Mouse (Mus musculus): ENCODE results near the gene Tmem42. TPM values are rescaled to one million over a fixed set of nuclear protein-coding genes. Genes with fewer than 3 reads are reported as not detected.

Tmem42 gene
- polyA plus RNA-seq, 1 experiment from 2014 or later = 28.5 TPM

DNA sequence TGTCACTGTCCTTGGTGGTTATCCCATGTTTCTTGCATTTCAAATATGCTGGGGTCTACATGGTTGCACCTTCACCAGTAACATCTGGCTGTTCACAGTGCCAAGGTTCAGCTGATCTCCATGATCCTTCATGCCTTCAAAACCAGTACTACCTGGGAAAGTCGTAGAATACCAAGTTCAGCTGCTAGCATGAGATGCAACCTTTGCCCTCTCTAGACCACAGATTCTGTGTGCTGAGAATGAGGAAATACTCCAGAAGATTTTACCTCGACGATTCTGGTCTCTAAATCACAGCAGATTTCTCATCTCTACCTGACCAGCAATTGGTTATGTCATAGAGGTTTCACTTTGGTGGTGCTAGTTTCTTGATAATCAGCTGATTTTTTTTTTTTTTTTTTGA lies 39.0 kb downstream of the Tmem42 start:
- Histone ChIP-seq H3K4me1 (no peaks in the 10 kb centered on the region), H3K36me3 (no peaks in the 10 kb centered on the region), H3K9ac (replicated peaks) (no peak overlapping the region), H3K4me3 (replicated peaks) (no peak overlapping the region), H3K27me3 (replicated peaks) (no peaks in the 10 kb centered on the region), H3K4me2 (no peak overlapping the region), H3K27ac (replicated peaks) (no peak overlapping the region), H3K9me3 (replicated peaks) (no peaks in the 10 kb centered on the region)
- ATAC-seq (ENCODE audit: low FRiP score) = no peak
- WGBS = 95% methylated on average over 3 of the region's 3 CpGs

Other genes with a start within 250 kb of the Tmem42 start
- 7.8 and 9.0 TPM in 2 replicates for gene Tcaim, start 215.8 kb upstream of the Tmem42 start, polyA plus RNA-seq (2015; fragmentation: Nextera tagmentation; extraction: Ambion mirVana)
- 0.51 and 0.55 TPM in 2 replicates for gene Gm35549, start 177.3 kb upstream of the Tmem42 start, polyA plus RNA-seq (2015; fragmentation: Nextera tagmentation; extraction: Ambion mirVana)
- 90.1 and 96.7 TPM in 2 replicates for gene Zfp445, start 155.3 kb upstream of the Tmem42 start, polyA plus RNA-seq (2015; fragmentation: Nextera tagmentation; extraction: Ambion mirVana)
- gene Zkscan7, start 135.6 kb upstream of the Tmem42 start, polyA plus RNA-seq (2015; fragmentation: Nextera tagmentation; extraction: Ambion mirVana) = 3.5 TPM in 2 replicates
- gene Zfp105, start 98.3 kb upstream of the Tmem42 start, polyA plus RNA-seq (2015; fragmentation: Nextera tagmentation; extraction: Ambion mirVana) = 15.4 and 16.6 TPM in 2 replicates
- 25.5 and 28.7 TPM in 2 replicates for gene 1110059G10Rik, start 70.3 kb upstream of the Tmem42 start, polyA plus RNA-seq (2015; fragmentation: Nextera tagmentation; extraction: Ambion mirVana)
- 9.0 and 19.7 TPM in 2 replicates for gene Kif15, start 70.3 kb upstream of the Tmem42 start, polyA plus RNA-seq (2015; fragmentation: Nextera tagmentation; extraction: Ambion mirVana)
- gene Tgm4, start 13.4 kb downstream of the Tmem42 start, polyA plus RNA-seq (2015; fragmentation: Nextera tagmentation; extraction: Ambion mirVana) = 0.59 and 0.66 TPM in 2 replicates
- gene Zdhhc3, start 91.9 kb downstream of the Tmem42 start, polyA plus RNA-seq (2015; fragmentation: Nextera tagmentation; extraction: Ambion mirVana) = 81.3 and 84.7 TPM in 2 replicates
- 77.1 and 94.0 TPM in 2 replicates for gene Exosc7, start 91.9 kb downstream of the Tmem42 start, polyA plus RNA-seq (2015; fragmentation: Nextera tagmentation; extraction: Ambion mirVana)
- 3.5 and 4.2 TPM in 2 replicates for gene Clec3b, start 129.6 kb downstream of the Tmem42 start, polyA plus RNA-seq (2015; fragmentation: Nextera tagmentation; extraction: Ambion mirVana)
- 0.19 and 2.5 TPM in 2 replicates for gene Cdcp1, start 194.7 kb downstream of the Tmem42 start, polyA plus RNA-seq (2015; fragmentation: Nextera tagmentation; extraction: Ambion mirVana)
- gene Tmem158, start 239.4 kb downstream of the Tmem42 start, polyA plus RNA-seq (2015; fragmentation: Nextera tagmentation; extraction: Ambion mirVana) = 39.1 and 49.7 TPM in 2 replicates